Comparison of ENCODE assay signal across 11 mouse cellular contexts in the genomic region with DNA sequence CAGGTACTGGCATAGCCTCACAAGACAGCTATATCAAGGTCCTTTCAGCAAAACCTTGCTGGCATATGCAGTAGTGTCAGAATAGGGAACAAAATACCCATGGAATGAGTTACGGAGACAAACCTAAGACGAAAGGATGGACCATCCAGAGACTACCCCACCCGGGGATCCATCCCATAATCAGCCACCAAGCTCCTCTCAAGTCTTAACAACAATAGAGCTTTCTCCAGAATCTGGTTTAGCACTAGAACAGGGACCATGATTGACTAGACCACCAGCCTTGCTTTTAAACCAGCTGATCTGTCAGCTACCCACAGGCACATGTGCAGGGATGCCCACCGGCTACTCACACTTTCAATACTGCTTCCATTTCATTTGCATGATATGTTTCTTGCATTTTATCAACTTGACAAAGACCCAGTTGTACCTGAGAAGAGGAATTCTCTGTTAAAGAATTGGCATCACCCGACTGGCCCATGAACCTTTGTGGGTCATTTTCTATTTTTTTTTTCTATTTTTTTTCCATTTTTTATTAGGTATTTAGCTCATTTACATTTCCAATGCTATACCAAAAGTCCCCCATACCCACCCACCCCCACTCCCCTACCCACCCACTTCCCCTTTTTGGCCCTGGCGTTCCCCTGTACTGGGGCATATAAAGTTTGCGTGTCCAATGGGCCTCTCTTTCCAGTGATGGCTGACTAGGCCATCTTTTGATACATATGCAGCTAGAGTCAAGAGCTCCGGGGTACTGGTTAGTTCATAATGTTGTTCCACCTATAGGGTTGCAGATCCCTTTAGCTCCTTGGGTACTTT. TPM values are rescaled to one million over a fixed set of nuclear protein-coding genes. Genes with fewer than 3 reads are reported as not detected.
DNase-seq lines count a peak whose midpoint lies in the region; ATAC-seq lines count a peak whose summit lies in the region.
"Not testable (repeated sequence)": the region's sequence is repeated elsewhere in the genome, so short reads cannot be mapped to it uniquely, and the experiment has no call there.
"Had no signal": no experiment of that assay in that cellular context is flagged by ENCODE, and none has a peak within 500 bp of the region (broad histone marks: within the 10 kb centered on the region; RNA-seq: fewer than 3 reads in every experiment).

No protein-coding gene starts in this region.

- H3K4me3 ChIP-seq in embryonic facial prominence, embryonic 14.5 days (ENCODE audit: low read depth, low read length); heart, embryonic 12.5 days; hindbrain, embryonic 15.5 days; kidney, embryonic 16.5 days (ENCODE audit: low read length); liver, embryonic 16.5 days (ENCODE audit: low read depth, low read length); midbrain, embryonic 15.5 days; stomach, embryonic 14.5 days (ENCODE audit: low read depth, low read length): not testable (repeated sequence)

- ATAC-seq in embryonic facial prominence, embryonic 14.5 days (ENCODE audit: low read depth): peak; percentile 60; the same call in 1 of the 2 replicates
- ATAC-seq in heart, embryonic 12.5 days (ENCODE audit: insufficient number of reproducible peaks, low FRiP score): peak; percentile 83
- peak; percentile 72; the same call in 1 of the 2 replicates for ATAC-seq in hindbrain, embryonic 15.5 days (ENCODE audit: low FRiP score, low read depth)
- peak; percentile 69; the same call in 1 of the 2 replicates for ATAC-seq in kidney, embryonic 16.5 days (ENCODE audit: low FRiP score, low TSS enrichment)
- 0 out of 2 replicates have a peak, but pooled peaks have one; percentile 9 for ATAC-seq in liver, embryonic 16.5 days (ENCODE audit: low read depth)
- ATAC-seq in midbrain, embryonic 15.5 days (replicated peaks): peak; percentile 67
- ATAC-seq in stomach, embryonic 14.5 days (ENCODE audit: insufficient number of reproducible peaks, insufficient read depth, low FRiP score, low read depth): peak; percentile 74

- WGBS in embryonic facial prominence, embryonic 14.5 days: 90% methylated on average over 5 of the region's 8 CpGs
- WGBS in heart, embryonic 12.5 days: 82% methylated on average over 6 of the region's 8 CpGs
- WGBS in hindbrain, embryonic 15.5 days: 91% methylated on average over 5 of the region's 8 CpGs
- 90% methylated on average over 5 of the region's 8 CpGs for WGBS in kidney, embryonic 16.5 days
- 64% methylated on average over 5 of the region's 8 CpGs for WGBS in liver, embryonic 16.5 days (ENCODE audit: insufficient replicate concordance)
- 87% methylated on average over 5 of the region's 8 CpGs for WGBS in midbrain, embryonic 15.5 days
- 94% methylated on average over 5 of the region's 8 CpGs for whole genome bisulfite sequencing in stomach, embryonic 14.5 days

- not testable (repeated sequence) for H3K9ac ChIP-seq in embryonic facial prominence, embryonic 14.5 days (ENCODE audit: low read depth, low read length); heart, embryonic 12.5 days; hindbrain, embryonic 15.5 days; kidney, embryonic 16.5 days (replicated peaks; ENCODE audit: low read length); liver, embryonic 16.5 days (ENCODE audit: low read depth, low read length); midbrain, embryonic 15.5 days; stomach, embryonic 14.5 days (replicated peaks; ENCODE audit: low read depth, low read length)

- H3K36me3 ChIP-seq in embryonic facial prominence, embryonic 14.5 days (ENCODE audit: control insufficient read depth, insufficient read depth, low read length); heart, embryonic 12.5 days; hindbrain, embryonic 15.5 days; kidney, embryonic 16.5 days (ENCODE audit: insufficient read depth, low read length); liver, embryonic 16.5 days (ENCODE audit: control insufficient read depth, insufficient read depth); midbrain, embryonic 15.5 days (replicated peaks); stomach, embryonic 14.5 days (ENCODE audit: control insufficient read depth, insufficient read depth, low read length): not testable (repeated sequence)

- H3K27ac ChIP-seq in embryonic facial prominence, embryonic 14.5 days (replicated peaks; ENCODE audit: low read depth, low read length); heart, embryonic 12.5 days (ENCODE audit: poor library complexity, severe bottlenecking); hindbrain, embryonic 15.5 days (replicated peaks); kidney, embryonic 16.5 days (ENCODE audit: low read length); liver, embryonic 16.5 days (ENCODE audit: low read length); midbrain, embryonic 15.5 days; stomach, embryonic 14.5 days (ENCODE audit: low read length): not testable (repeated sequence)

- not testable (repeated sequence) for DNase-seq in embryonic facial prominence, embryonic 14.5 days (ENCODE audit: low spot score)

- H3K9me3 ChIP-seq in embryonic facial prominence, embryonic 14.5 days (ENCODE audit: control insufficient read depth, low read length): peaks cover 10% of the 10 kb centered on the region; the same call in 1 of the 2 replicates
- H3K9me3 ChIP-seq in heart, embryonic 12.5 days (replicated peaks): peaks cover 22% of the 10 kb centered on the region
- not testable (repeated sequence) for H3K9me3 ChIP-seq in hindbrain, embryonic 15.5 days; liver, embryonic 16.5 days (replicated peaks; ENCODE audit: control insufficient read depth, low read length)
- peaks cover 12% of the 10 kb centered on the region for H3K9me3 ChIP-seq in kidney, embryonic 16.5 days (ENCODE audit: low read length)
- peaks cover 17% of the 10 kb centered on the region for H3K9me3 ChIP-seq in midbrain, embryonic 15.5 days
- H3K9me3 ChIP-seq in stomach, embryonic 14.5 days (ENCODE audit: control insufficient read depth, low read depth, low read length): peaks cover 14% of the 10 kb centered on the region; the same call in 1 of the 2 replicates

- not testable (repeated sequence) for H3K4me2 ChIP-seq in embryonic facial prominence, embryonic 14.5 days (ENCODE audit: low read depth, low read length); heart, embryonic 12.5 days; hindbrain, embryonic 15.5 days; kidney, embryonic 16.5 days (replicated peaks; ENCODE audit: low read depth, low read length); liver, embryonic 16.5 days (ENCODE audit: low read depth, low read length); midbrain, embryonic 15.5 days; stomach, embryonic 14.5 days (replicated peaks; ENCODE audit: low read depth, low read length)

- H3K4me1 ChIP-seq in embryonic facial prominence, embryonic 14.5 days (ENCODE audit: control insufficient read depth, insufficient read depth, low read length); heart, embryonic 12.5 days (replicated peaks); hindbrain, embryonic 15.5 days (replicated peaks); kidney, embryonic 16.5 days (ENCODE audit: insufficient read depth, low read length); liver, embryonic 16.5 days (ENCODE audit: control insufficient read depth, low read depth, low read length); midbrain, embryonic 15.5 days; stomach, embryonic 14.5 days (ENCODE audit: control insufficient read depth, insufficient read depth, low read length): not testable (repeated sequence)

- not testable (repeated sequence) for H3K27me3 ChIP-seq in embryonic facial prominence, embryonic 14.5 days (replicated peaks; ENCODE audit: control insufficient read depth, insufficient read depth, low read length); heart, embryonic 12.5 days (replicated peaks); hindbrain, embryonic 15.5 days; kidney, embryonic 16.5 days (ENCODE audit: insufficient read depth, low read length); liver, embryonic 16.5 days (ENCODE audit: control insufficient read depth, insufficient read depth, low read depth, low read length); midbrain, embryonic 15.5 days (replicated peaks); stomach, embryonic 14.5 days (ENCODE audit: control insufficient read depth, insufficient read depth, low read length)

RNA-seq across cellular contexts. Expression of a gene that starts 17.8 kb away (rescaled TPM):
- not detected in 2 replicates for polyA plus RNA-seq in embryonic facial prominence, embryonic 14.5 days (2014; fragmentation: Nextera tagmentation; extraction: Ambion mirVana)
- not detected in 2 replicates for polyA plus RNA-seq in heart, embryonic 12.5 days (2016; fragmentation: Nextera tagmentation; extraction: Ambion mirVana)
- polyA plus RNA-seq in hindbrain, embryonic 15.5 days (2015; fragmentation: Nextera tagmentation; extraction: Ambion mirVana): not detected in 2 replicates
- not detected in 2 replicates for polyA plus RNA-seq in kidney, embryonic 16.5 days (2015; fragmentation: Nextera tagmentation; extraction: Ambion mirVana)
- not detected in 2 replicates for polyA plus RNA-seq in liver, embryonic 16.5 days (2015; fragmentation: Nextera tagmentation; extraction: Ambion mirVana)
- polyA plus RNA-seq in midbrain, embryonic 15.5 days (2015; fragmentation: Nextera tagmentation; extraction: Ambion mirVana): not detected in 2 replicates
- not detected in 2 replicates for polyA plus RNA-seq in stomach, embryonic 14.5 days (2014; fragmentation: Nextera tagmentation; extraction: Ambion mirVana)
- polyA plus RNA-seq: embryonic facial prominence, embryonic 10.5 days; forebrain, embryonic 16.5 days; large intestine, adult 2 months; spleen, adult 2 months had no signal

RNA-seq across cellular contexts. Expression of a gene that starts 39.4 kb away (rescaled TPM):
- 0.28 TPM in 1 of 2 replicates, not detected in the other for polyA plus RNA-seq in embryonic facial prominence, embryonic 14.5 days (2014; fragmentation: Nextera tagmentation; extraction: Ambion mirVana)
- polyA plus RNA-seq in heart, embryonic 12.5 days (2016; fragmentation: Nextera tagmentation; extraction: Ambion mirVana): not detected in 2 replicates
- not detected in 2 replicates for polyA plus RNA-seq in hindbrain, embryonic 15.5 days (2015; fragmentation: Nextera tagmentation; extraction: Ambion mirVana)
- polyA plus RNA-seq in kidney, embryonic 16.5 days (2015; fragmentation: Nextera tagmentation; extraction: Ambion mirVana): not detected in 2 replicates
- not detected in 2 replicates for polyA plus RNA-seq in liver, embryonic 16.5 days (2015; fragmentation: Nextera tagmentation; extraction: Ambion mirVana)
- polyA plus RNA-seq in midbrain, embryonic 15.5 days (2015; fragmentation: Nextera tagmentation; extraction: Ambion mirVana): not detected in 2 replicates
- polyA plus RNA-seq in stomach, embryonic 14.5 days (2014; fragmentation: Nextera tagmentation; extraction: Ambion mirVana): not detected in 2 replicates
- polyA plus RNA-seq: embryonic facial prominence, embryonic 10.5 days; forebrain, embryonic 16.5 days; large intestine, adult 2 months; spleen, adult 2 months had no signal

RNA-seq across cellular contexts. Expression of a gene that starts 55.8 kb away (rescaled TPM):
- not detected in 2 replicates for polyA plus RNA-seq in embryonic facial prominence, embryonic 14.5 days (2014; fragmentation: Nextera tagmentation; extraction: Ambion mirVana)
- polyA plus RNA-seq in heart, embryonic 12.5 days (2016; fragmentation: Nextera tagmentation; extraction: Ambion mirVana): 0.50 TPM in 1 of 2 replicates, not detected in the other
- polyA plus RNA-seq in hindbrain, embryonic 15.5 days (2015; fragmentation: Nextera tagmentation; extraction: Ambion mirVana): not detected in 2 replicates
- polyA plus RNA-seq in kidney, embryonic 16.5 days (2015; fragmentation: Nextera tagmentation; extraction: Ambion mirVana): not detected in 2 replicates
- polyA plus RNA-seq in liver, embryonic 16.5 days (2015; fragmentation: Nextera tagmentation; extraction: Ambion mirVana): not detected in 2 replicates
- not detected in 2 replicates for polyA plus RNA-seq in midbrain, embryonic 15.5 days (2015; fragmentation: Nextera tagmentation; extraction: Ambion mirVana)
- polyA plus RNA-seq in stomach, embryonic 14.5 days (2014; fragmentation: Nextera tagmentation; extraction: Ambion mirVana): not detected in 2 replicates
- polyA plus RNA-seq: embryonic facial prominence, embryonic 10.5 days; forebrain, embryonic 16.5 days; large intestine, adult 2 months; spleen, adult 2 months had no signal

Comparison
In these comparisons a context has a peak if more than half of its experiments do, and no peak if none do; other contexts are left out.
1. ATAC-seq: peak in every context shown above with its lines; median percentile 83 in heart, embryonic 12.5 days; 74 in stomach, embryonic 14.5 days; 72 in hindbrain, embryonic 15.5 days; 69 in kidney, embryonic 16.5 days; 67 in midbrain, embryonic 15.5 days; 60 in embryonic facial prominence, embryonic 14.5 days; 9 in liver, embryonic 16.5 days.